Mouse (Mus musculus) kidney, postnatal 4 days (tissue): ENCODE data around the gene Gatd1.
"Not testable (repeated sequence)": the region's sequence is repeated elsewhere in the genome, so short reads cannot be mapped to it uniquely, and the experiment has no call there.

Experiments used
- DNase-seq, 2 experiments: peaks; one replicate each; pipeline ENCODE4 v3.0.0; 2021; ENCODE audit warnings: mixed read lengths in 2 of 2

The Gatd1 gene

DNA sequence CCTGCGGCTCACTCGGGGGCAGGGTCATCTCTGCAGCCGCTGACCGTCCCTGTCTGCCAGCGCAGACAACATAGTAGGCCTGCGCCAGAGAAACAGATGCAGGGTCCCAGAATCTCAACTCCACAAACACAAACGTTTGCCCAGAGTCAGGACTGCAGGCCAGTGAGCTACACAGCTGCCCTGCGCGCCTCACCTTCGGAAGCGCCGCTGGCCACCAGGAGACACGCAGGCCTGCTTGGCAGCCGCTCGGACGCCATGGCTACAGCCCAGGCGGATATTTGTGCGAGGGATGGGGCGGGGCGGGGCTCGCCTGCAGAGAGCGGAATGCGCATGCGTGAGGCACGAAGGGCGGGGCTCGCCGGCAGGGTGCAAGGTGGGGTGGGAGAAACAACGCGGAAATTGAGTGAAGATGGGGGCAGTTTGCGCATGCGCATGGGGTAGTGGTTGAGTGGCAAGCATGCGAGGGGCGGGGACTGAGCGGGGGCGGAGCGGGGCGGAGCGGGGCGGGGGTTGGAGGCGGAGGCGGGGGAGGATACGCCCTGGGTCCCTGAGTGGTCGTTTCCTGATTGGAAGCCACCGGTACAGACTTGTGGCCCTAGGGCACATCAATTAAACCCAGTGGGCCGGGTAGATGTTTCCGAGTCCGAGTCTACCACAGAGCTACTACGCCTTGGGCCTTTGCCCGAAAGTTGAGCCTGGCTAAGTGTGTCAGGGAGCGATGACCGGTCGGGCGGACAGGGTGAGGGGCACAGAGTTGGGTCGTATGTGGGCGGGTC is at the start of gene Gatd1:
Gene Gatd1 (minus strand): TSS at position 328 of the 776 bp plus-strand sequence.
- peak; percentile 100 for DNase-seq

DNA sequence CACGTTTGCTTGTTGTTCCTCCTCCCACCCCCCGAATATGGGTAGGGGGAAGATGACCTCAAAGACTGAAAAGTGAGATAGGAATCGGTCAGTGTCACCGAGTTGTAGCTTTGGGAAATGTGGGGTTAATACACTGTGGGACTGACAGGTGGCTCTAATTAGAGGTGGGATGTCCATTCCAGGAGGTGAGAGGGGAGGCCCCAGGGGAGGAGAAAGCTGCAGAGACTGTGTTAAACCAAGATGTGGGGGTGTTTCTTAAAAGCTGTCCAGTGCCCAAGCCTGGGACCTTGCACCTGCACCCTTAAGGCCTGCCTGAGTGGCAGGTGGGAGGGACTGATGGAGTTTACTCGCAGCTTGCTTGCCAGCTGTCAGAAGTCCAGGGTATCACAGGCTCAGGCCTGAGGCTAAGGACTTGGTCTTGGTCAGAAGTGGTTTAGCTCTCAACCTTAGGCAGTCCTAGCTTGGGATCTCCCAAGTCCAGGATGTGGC is 48.4 kb upstream of the Gatd1 start:
- DNase-seq: peak; percentile 53 to 69

DNA sequence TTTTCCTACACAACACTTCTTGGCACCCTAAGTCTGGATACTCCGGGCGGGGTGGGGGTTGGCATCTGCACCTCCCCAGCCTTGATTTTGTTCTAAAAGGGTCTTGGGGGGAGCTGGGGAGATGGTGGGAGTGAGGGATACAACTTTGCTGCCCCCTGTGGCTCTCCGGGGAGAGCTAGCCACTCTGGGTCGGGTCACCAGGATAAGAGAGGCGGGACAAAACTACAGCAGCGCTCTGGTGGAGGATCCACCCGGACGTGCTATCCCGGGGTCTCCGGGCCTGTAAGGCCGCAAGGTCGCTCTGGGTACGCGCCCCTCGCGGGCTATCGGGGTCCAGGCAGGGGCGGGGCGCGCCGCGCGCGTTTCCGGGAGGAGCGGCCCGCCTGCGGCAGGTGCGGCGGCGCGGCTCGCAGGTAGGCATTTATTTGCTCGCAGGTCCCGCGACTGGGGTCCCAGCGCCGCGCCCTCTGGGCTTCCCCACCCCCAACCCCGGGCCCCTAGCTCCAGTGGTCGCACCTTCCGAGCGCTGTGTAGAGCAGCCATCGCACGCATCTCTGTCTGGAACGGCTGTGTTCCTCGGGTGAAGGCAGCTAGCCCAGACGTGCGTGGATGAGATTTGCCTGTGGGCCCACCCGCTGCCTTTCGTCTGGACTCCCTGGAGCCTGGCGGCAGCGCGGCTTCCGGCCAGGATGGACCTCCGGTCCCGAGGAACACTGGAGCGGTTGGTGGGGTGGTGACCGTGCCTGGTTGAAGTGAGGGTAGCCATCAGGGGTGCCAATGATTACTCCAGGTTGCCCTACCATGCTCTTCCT is 47.8 kb upstream of the Gatd1 start:
- DNase-seq: peak; percentile 61 to 71

DNA sequence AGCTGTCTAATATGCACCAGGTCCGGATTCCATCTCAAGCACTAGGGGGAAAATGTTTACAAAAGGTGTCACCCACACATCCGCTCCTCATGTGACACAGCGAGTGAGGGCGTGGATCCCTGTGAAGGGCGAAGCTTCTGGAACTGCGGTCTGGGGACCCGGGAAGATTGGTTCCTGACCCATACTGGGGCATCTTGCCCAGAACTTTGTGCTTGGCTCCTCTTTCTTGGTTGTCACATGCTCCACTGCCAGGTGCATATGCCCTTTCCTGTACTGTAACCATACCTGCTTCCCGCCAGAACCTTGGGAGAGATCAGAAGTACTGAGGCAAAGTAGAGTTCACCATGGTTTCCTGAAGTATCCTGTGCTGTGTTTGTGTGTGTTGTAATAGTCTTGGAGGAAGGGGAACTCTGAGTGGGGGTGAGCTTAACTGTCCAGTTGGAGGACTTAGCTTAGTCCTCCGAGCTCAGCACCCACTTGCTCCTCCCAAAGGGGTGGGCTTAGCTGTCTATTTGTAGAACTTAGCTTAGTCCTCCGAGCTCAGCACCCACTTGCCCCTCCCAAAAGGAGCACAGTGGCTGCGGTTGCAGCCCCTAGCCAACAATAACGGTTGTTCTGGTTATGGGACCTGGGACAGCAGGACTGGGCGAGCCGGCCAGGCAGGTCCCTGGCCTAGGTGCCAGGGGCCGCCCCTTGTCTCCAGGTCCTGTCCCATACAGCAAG is 46.6 kb upstream of the Gatd1 start, which contains the start of gene Cracr2b:
Gene Cracr2b (plus strand): TSS at position 704 of the 723 bp plus-strand sequence.
- no peak for DNase-seq

DNA sequence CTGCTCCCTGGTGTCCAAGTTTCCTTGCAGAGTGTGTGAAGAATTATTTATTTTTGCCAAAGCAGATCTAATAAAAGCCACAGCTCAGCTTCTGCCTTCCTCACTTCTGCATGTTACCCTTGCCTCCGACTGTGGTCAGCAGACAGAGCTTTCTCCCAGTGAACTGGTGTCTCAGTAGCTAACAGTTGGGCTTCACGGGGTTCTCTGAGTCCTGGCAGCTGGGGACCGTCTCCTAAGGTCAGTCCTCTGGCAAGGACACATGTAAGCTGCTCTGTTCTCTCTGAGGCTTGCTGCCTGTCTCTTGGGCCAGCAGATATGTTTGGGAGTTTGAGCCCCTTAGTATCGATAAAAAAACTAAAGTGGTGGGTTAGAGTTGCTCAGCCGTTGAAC is 46.1 kb upstream of the Gatd1 start:
- DNase-seq: peak; percentile 52 to 60

DNA sequence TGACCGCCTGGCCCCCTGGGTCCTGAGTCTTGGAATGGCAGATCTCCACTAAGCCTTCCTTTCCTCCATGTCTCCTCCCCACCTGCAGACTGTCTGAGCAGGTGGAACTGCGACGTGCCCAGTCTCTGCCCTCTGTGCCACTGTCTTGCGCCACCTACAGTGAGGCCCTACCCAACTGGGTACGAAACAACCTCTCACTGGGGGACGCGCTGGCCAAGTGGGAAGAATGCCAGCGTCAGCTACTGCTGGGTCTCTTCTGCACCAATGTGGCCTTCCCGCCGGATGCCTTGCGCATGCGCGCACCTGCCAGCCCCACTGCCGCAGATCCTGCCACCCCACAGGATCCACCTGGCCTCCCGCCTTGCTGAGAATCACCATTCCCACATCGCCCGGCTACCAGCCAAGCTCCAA is 45.4 kb upstream of the Gatd1 start:
- DNase-seq: no peak

DNA sequence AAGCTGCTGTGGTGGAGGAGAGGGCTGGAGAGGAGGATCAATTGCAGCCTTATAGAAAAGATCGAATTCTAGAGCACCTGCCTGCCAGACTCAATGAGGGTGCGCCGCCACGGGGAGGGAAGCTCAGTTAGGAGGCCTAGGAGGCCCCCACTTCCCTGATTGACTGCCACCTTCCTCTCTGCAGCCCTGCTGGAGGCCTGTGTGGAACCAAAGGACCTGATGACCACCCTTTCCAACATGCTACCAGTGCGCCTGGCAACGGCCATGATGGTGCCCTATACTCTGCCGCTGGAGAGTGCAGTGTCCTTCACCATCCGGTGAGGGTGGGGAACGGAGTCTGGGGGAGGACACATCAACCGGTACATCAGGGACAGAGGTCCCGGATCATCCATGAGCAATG is 44.7 kb upstream of the Gatd1 start:
- no peak for DNase-seq

DNA sequence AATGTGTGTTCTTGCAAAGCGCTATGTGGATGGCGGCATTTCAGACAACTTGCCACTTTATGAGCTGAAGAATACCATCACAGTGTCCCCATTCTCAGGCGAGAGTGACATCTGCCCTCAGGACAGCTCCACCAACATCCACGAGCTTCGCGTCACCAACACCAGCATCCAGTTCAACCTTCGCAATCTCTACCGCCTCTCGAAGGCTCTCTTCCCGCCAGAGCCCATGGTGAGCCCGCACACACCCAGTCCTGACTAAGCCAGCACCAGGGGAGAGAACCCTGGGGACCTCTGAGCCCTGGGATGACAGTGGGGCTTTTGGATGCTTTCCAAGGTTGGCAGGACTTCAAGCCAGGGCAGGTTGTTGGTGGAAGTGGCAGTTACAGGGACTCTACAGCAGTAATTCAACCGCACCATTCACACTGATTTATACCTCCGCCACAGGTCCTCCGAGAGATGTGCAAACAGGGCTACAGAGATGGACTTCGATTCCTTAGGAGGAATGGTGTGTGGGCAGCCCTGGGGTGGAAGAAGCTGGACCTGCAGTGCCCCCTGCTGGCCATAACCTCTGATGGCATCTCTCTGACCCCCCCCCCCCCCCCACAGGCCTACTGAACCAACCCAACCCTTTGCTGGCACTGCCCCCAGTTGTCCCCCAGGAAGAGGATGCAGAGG is 44.2 kb upstream of the Gatd1 start:
- peak; percentile 74 to 80 for DNase-seq

DNA sequence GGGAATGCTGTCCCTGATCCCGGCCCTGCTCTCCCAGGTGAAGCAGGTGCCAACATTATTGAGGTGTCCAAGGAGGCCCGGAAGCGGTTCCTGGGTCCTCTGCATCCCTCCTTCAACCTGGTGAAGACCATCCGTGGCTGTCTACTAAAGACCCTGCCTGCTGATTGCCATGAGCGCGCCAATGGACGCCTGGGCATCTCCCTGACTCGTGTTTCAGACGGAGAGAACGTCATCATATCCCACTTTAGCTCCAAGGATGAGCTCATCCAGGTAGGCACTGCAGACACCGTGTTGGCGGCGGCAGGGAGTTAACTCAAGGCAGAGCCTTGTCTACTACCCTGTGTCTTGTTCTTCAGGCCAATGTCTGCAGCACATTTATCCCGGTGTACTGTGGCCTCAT is 43.3 kb upstream of the Gatd1 start:
- no peak for DNase-seq

DNA sequence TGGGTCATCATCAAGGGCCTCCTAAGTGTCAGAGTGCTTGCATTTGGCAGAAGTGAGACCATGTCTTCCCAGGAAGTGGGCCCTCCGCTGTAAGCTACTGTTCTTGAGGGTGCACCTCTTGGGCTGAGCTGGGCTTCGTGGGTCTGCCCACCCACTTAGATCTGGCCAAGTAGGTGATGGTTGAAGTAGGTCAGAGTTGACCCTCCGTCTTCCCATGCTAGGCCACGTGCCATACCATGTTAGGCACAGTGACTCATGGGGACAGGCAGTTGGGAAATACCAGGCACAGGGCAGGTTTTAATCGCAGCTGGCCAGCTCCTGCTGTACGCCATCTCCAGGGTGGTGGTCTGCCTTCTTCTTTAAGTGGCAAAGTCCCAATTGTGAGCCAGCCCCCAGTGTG is 42.8 kb upstream of the Gatd1 start:
- DNase-seq: no peak

DNA sequence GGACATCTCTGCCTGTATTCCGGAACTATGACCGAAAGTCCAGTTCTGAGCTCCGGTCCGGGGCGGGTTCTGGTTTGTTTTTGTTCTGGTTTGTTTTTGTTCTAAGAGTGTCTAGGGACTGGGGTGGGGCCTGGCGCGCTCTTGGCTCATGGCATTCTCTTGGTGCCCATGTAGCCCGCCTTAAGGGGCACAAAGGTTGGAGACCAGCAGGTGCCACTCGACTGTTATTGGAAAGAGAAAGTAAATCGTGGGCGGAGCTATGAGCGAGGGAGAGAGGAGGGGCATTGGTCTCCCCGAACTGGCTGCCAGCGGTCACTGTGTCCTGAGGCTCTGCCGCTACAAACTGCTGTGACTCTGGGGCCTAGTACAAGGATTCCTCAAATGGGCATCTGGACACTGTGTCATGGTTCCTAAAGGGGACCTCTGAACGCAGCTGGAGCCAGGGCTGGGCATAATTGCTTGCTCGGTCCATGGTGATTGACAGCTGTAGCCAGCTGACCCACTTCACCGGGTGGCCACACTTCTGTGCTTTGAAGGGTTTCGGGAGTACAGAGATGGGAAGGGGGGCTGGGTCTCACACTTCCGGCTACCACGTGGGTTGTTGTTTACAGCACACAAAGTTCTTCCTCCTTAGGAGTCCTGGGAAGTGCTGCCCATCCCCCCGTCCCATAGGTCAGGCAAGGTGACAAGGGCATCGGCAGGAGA is 41.8 kb upstream of the Gatd1 start:
- DNase-seq: peak; percentile 74 to 84

DNA sequence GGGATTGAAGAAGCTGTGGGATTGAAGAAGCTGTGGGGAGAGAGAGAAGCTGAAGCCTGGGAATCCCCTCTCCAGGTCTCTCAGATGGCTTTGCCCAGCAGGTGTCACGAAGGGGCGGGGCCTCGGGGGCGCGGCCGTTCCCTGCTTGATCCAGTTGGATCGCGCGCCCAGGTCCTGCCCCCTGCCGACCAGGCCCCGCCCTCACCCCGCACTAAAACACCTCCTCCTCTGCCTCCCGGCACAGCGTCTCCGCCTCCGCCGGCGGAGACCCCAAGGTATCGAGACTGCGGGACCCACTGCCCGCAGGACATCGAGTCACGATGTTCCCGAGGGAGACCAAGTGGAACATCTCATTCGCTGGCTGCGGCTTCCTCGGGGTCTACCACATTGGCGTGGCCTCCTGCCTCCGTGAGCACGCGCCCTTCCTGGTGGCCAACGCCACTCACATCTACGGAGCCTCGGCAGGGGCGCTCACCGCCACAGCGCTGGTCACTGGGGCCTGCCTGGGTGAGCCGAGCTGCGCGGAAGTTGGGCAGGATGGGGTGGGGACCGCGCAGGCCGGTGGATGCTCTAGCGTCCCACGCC is 41.1 kb upstream of the Gatd1 start, which contains the start of gene Pnpla2:
Gene Pnpla2 (plus strand): TSS at position 232 of the 585 bp plus-strand sequence.
- DNase-seq: peak; percentile 98 to 99

DNA sequence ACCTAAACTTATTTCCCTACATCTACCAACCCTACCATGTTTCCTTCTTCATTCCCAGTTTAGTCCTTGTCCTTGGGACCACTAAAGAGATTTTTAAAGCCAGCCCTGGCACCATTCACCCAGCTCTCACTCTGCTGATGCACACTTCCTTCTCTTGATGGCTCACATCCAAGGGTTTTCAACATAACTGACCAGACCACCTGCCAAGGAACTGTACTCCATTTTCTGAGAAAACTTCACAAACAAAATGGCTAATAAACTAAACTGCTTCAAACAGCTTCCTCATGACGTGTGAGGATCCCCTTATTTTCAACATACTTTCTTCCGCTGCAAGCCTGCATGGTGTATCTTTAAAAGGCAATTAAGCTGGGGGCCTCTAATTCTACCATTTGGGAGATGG is 39.7 kb upstream of the Gatd1 start:
- no peak for DNase-seq

DNA sequence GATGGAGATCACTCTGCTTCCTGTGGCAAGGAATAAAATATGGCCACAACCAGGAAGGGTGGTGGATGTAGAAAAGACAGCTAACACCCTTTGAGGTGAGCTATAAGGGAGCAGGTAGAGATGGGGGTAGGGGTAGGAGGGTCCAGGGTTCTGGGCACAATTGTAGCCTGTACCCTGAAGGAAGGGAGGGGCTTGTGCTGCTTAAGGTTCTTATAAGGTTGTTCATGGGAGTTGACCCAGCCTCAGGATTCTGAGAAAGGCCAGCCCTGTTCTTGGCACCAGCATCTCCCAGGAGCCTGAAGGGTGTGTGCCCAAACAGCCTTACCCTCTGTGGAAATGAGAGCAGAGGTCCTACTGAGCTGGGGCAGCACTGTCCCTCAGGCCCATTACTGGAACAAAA is 38.0 kb upstream of the Gatd1 start:
- DNase-seq: no peak

DNA sequence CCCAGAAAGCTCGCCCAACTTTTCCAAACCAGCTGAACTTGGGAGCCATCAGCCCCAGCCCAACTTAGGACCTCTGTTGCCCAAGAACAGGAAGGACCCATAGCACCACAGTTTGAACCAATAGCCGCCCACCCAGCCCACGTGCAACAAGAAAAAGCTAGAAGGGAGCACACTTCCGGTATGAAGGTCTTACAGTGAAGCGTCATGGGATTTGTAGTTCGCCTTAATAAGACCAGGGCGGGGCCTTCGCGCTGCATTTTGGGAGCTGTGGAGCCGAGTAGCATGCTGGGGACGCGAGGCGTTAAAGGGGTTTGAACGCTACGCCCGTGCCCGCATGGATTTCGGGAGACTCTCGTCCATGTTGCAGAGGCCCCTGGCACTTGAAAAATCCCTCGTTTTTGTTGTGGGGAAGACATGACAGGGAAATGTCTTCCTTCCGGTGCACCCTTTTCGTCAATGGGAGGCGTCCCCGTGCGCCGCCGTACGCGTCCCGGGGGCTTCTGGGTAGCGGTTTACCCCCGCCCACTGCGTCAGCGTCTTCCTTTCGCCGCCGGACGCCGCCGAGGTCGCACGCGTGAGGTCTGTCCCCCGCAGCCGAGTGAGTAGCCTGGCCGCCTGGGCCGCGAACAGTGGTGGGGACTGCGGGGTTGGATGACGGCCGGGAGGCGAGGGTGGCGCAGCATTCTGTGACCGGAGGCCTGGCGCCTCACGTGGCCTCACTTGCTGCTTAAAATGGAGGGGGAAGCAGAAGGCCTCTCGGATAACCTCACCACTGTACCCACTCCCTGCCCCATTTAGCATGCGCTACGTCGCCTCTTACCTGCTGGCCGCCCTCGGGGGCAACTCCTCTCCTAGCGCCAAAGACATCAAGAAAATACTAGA is 33.4 kb upstream of the Gatd1 start, which contains the start of gene Rplp2:
Gene Rplp2 (plus strand): TSS at position 261 of the 882 bp plus-strand sequence.
- DNase-seq: peak; percentile 94 to 97

DNA sequence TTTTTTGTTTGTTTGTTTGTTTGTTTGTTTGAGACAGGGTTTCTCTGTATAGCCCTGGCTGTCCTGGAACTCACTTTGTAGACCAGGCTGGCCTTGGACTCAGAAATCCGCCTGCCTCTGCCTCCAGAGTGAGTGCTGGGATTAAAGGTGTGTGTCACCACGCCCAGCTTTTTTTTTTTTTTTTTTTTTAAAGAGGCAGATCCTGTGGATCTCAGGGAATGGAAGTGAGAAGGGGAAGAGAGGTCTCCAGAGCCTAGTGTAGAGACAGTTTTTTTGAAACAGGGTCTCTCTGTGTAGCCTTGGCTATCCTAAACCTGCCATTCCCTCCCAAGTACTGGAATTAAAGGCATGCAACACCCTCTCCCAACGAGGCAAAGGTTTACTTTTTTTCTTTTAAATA is 32.4 kb upstream of the Gatd1 start:
- not testable (repeated sequence) for DNase-seq

DNA sequence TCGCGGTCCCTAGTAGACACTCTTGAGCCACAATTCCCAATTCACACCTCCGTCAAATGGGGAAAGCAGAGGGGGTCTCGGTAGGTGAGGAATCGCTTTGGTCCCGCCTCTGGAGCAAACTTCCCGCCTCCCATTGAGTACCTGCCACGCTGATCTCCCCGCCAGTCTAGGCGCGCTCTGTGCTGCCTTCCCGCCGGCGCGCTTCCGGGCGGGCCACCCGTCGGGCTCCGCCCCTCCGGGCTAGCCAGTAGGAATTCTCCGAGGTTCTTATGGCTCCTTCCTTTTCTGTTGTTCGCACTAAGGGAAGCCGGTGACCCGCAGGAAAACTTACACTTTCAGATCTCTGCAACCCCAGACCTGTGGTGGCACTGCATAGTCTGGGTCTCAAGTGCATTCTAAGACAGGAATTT is 29.9 kb upstream of the Gatd1 start, which contains the start of gene Pidd1:
Gene Pidd1 (minus strand): TSS at position 198 of the 410 bp plus-strand sequence.
- DNase-seq: peak; percentile 80 to 87

DNA sequence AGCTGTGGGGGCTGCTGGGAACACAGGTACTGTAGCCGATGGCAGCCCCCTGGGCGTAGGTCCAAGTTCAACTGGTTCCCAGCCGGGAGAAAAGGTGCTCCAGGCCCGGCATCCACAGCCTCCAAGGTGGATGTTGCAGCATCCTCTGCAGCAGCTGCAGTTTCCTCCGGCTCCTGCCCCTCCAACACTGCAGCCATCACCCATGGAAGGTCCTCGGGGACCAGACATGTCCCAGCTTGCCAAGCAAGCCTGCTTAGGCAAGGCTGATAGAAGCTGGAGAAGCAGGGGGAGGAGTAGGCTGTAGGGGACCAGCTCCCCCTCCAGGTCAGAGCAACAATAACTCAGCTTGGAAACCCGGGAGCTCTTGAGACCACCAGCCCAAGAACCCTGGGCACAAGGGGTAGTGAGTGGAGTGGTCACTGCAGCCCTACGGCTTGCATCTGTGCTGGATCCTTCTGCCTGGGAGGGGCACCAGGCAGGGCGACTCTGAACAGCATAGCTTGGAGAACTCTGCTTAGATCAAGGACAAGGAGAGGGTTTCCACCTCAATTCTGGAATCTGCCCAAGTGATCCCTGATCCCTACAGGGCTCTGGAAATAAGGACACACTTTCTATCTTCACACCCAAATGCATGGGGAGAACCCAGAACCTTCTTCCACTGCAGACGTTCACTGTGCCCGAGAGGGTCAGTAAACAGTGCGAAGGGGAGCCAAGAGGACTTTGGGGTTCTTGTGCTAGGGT is 29.3 kb upstream of the Gatd1 start:
- peak in 1 of 2 experiments; percentile 63 for DNase-seq

DNA sequence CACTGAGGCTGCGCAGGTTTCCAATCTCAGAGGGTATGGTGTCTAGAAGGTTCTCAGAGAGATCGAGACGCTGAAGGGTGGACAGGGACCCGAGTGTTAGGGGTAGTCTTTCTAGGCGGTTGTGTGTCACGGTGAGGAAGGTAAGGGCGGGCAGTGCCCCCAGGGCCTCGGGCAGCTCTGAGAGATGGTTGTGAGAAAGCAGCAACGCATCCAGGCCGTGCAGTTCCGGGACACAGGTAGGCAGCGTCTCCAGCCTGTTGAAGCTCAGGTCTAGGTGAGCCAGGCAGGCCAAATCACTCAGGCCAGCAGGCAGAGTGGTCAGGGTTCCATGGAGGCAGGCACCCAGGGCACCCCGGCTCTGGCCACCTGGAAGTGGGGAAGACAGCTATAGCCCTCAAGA is 28.3 kb upstream of the Gatd1 start:
- no peak for DNase-seq
